Mouse (Mus musculus): ENCODE results near the gene Msl3. TPM values are rescaled to one million over a fixed set of nuclear protein-coding genes. Genes with fewer than 3 reads are reported as not detected.

The Msl3 gene
- polyA plus RNA-seq, 1 experiment from 2014 or later, result 36.1 TPM

- no peak for ATAC-seq (replicated peaks; ENCODE audit: insufficient number of reproducible peaks, low FRiP score, low TSS enrichment)
- Histone ChIP-seq H3K4me1 (ENCODE audit: control insufficient read depth, insufficient read depth, low read length) (no peaks in the 10 kb centered on the region), H3K36me3 (ENCODE audit: control insufficient read depth, insufficient read depth, low read length) (no peaks in the 10 kb centered on the region; the same call in 1 of the 2 replicates), H3K4me2 (no peak overlapping the region), H3K9ac (ENCODE audit: low read depth, low read length) (no peak overlapping the region), H3K27me3 (ENCODE audit: control insufficient read depth, insufficient read depth, low read length) (no peaks in the 10 kb centered on the region; the same call in 1 of the 2 replicates), H3K27ac (ENCODE audit: low read depth, low read length) (no peak overlapping the region), H3K4me3 (ENCODE audit: low read depth, low read length) (no peak overlapping the region), H3K9me3 (replicated peaks; ENCODE audit: control insufficient read depth, low read length) (no peaks in the 10 kb centered on the region)
- WGBS (ENCODE audit: insufficient replicate concordance), result 79% methylated on average over 3 of the region's 3 CpGs
These were observed 14.4 kb downstream of the Msl3 start for GRCm38 (mm10) chrX:168659275-168659674.

GRCm38 (mm10) chrX:168657795-168658194, 15.9 kb downstream of the Msl3 start:
- Histone ChIP-seq H3K4me3 (ENCODE audit: low read depth, low read length) (no peak overlapping the region), H3K27ac (ENCODE audit: low read depth, low read length) (no peak overlapping the region), H3K4me2 (no peak overlapping the region), H3K4me1 (ENCODE audit: control insufficient read depth, insufficient read depth, low read length) (no peaks in the 10 kb centered on the region), H3K36me3 (ENCODE audit: control insufficient read depth, insufficient read depth, low read length) (no peaks in the 10 kb centered on the region; the same call in 1 of the 2 replicates), H3K27me3 (ENCODE audit: control insufficient read depth, insufficient read depth, low read length) (no peaks in the 10 kb centered on the region), H3K9me3 (replicated peaks; ENCODE audit: control insufficient read depth, low read length) (no peaks in the 10 kb centered on the region), H3K9ac (ENCODE audit: low read depth, low read length) (no peak overlapping the region)
- WGBS (ENCODE audit: insufficient replicate concordance), result 85% methylated on average over 1 of the region's 1 CpGs
- no peak for ATAC-seq (replicated peaks; ENCODE audit: insufficient number of reproducible peaks, low FRiP score, low TSS enrichment)

- Histone ChIP-seq H3K4me1 (ENCODE audit: control insufficient read depth, insufficient read depth, low read length) (no peaks in the 10 kb centered on the region), H3K27me3 (ENCODE audit: control insufficient read depth, insufficient read depth, low read length) (no peaks in the 10 kb centered on the region), H3K9me3 (replicated peaks; ENCODE audit: control insufficient read depth, low read length) (no peaks in the 10 kb centered on the region), H3K4me3 (ENCODE audit: low read depth, low read length) (no peak overlapping the region), H3K27ac (ENCODE audit: low read depth, low read length) (no peak overlapping the region), H3K9ac (ENCODE audit: low read depth, low read length) (no peak overlapping the region), H3K4me2 (no peak overlapping the region), H3K36me3 (ENCODE audit: control insufficient read depth, insufficient read depth, low read length) (no peaks in the 10 kb centered on the region; the same call in 1 of the 2 replicates)
- WGBS (ENCODE audit: insufficient replicate concordance), result 69% methylated on average over 2 of the region's 2 CpGs
- ATAC-seq (replicated peaks; ENCODE audit: insufficient number of reproducible peaks, low FRiP score, low TSS enrichment), result no peak
These were observed 24.4 kb downstream of the Msl3 start for GRCm38 (mm10) chrX:168649336-168649735.

GRCm38 (mm10) chrX:168647746-168648145, 26.0 kb downstream of the Msl3 start:
- Histone ChIP-seq H3K4me2 (no peak overlapping the region), H3K36me3 (ENCODE audit: control insufficient read depth, insufficient read depth, low read length) (no peaks in the 10 kb centered on the region), H3K27me3 (ENCODE audit: control insufficient read depth, insufficient read depth, low read length) (no peaks in the 10 kb centered on the region), H3K9me3 (replicated peaks; ENCODE audit: control insufficient read depth, low read length) (no peaks in the 10 kb centered on the region), H3K27ac (ENCODE audit: low read depth, low read length) (no peak overlapping the region), H3K9ac (ENCODE audit: low read depth, low read length) (no peak overlapping the region), H3K4me1 (ENCODE audit: control insufficient read depth, insufficient read depth, low read length) (no peaks in the 10 kb centered on the region), H3K4me3 (ENCODE audit: low read depth, low read length) (no peak overlapping the region)
- 57% methylated on average over 3 of the region's 3 CpGs for WGBS (ENCODE audit: insufficient replicate concordance)
- ATAC-seq (replicated peaks; ENCODE audit: insufficient number of reproducible peaks, low FRiP score, low TSS enrichment), result no peak

- no peak for ATAC-seq (replicated peaks; ENCODE audit: insufficient number of reproducible peaks, low FRiP score, low TSS enrichment)
- no peak overlapping the region for H3K27ac ChIP-seq (ENCODE audit: low read depth, low read length)
- no peak overlapping the region for H3K9ac ChIP-seq (ENCODE audit: low read depth, low read length)
- WGBS (ENCODE audit: insufficient replicate concordance), result 77% methylated on average over 1 of the region's 1 CpGs
- H3K27me3 ChIP-seq (ENCODE audit: control insufficient read depth, insufficient read depth, low read length), result no peaks in the 10 kb centered on the region; the same call in 1 of the 2 replicates
- no peak overlapping the region for H3K4me3 ChIP-seq (ENCODE audit: low read depth, low read length)
- no peaks in the 10 kb centered on the region for H3K9me3 ChIP-seq (replicated peaks; ENCODE audit: control insufficient read depth, low read length)
- H3K4me2 ChIP-seq, result no peak overlapping the region
- no peaks in the 10 kb centered on the region for H3K36me3 ChIP-seq (ENCODE audit: control insufficient read depth, insufficient read depth, low read length)
- no peaks in the 10 kb centered on the region for H3K4me1 ChIP-seq (ENCODE audit: control insufficient read depth, insufficient read depth, low read length)
These were observed 30.2 kb downstream of the Msl3 start for GRCm38 (mm10) chrX:168643451-168643850.

- peak overlapping the region; percentile 46 for H3K4me2 ChIP-seq
- peak overlapping the region; percentile 36 for H3K4me3 ChIP-seq (ENCODE audit: low read depth, low read length)
- WGBS (ENCODE audit: insufficient replicate concordance), result 21% methylated on average over 11 of the region's 11 CpGs
- no peak for ATAC-seq (replicated peaks; ENCODE audit: insufficient number of reproducible peaks, low FRiP score, low TSS enrichment)
- H3K27me3 ChIP-seq (ENCODE audit: control insufficient read depth, insufficient read depth, low read length), result no peaks in the 10 kb centered on the region; the same call in 1 of the 2 replicates
- no peaks in the 10 kb centered on the region for H3K4me1 ChIP-seq (ENCODE audit: control insufficient read depth, insufficient read depth, low read length)
- H3K36me3 ChIP-seq (ENCODE audit: control insufficient read depth, insufficient read depth, low read length), result no peaks in the 10 kb centered on the region
- no peaks in the 10 kb centered on the region for H3K9me3 ChIP-seq (replicated peaks; ENCODE audit: control insufficient read depth, low read length)
- no peak overlapping the region for H3K27ac ChIP-seq (ENCODE audit: low read depth, low read length)
- 0 out of 2 replicates have a peak overlapping the region, but pooled peaks have one; percentile 11 for H3K9ac ChIP-seq (ENCODE audit: low read depth, low read length)
These were observed 33.9 kb downstream of the Msl3 start for GRCm38 (mm10) chrX:168639556-168640356.

Other genes with a start within 250 kb of the Msl3 start
- not detected in 2 replicates for gene Frmpd4, start 96.7 kb downstream of the Msl3 start, polyA plus RNA-seq (2014; fragmentation: Nextera tagmentation; extraction: Ambion mirVana)
- gene Arhgap6, start 121.2 kb upstream of the Msl3 start, polyA plus RNA-seq (2014; fragmentation: Nextera tagmentation; extraction: Ambion mirVana), result 8.9 and 9.4 TPM in 2 replicates